Mouse (Mus musculus) heart, postnatal 36 days (tissue): ENCODE data around the gene Cfap58. TPM values are rescaled to one million over a fixed set of nuclear protein-coding genes. Genes with fewer than 3 reads are reported as not detected.

Experiments used
- DNase-seq, 2 experiments: peaks; one replicate each; pipeline ENCODE4 v3.0.0; 2021 to 2022
- intact Hi-C: fragments of 180-260 bp; cut with DNase I; formaldehyde crosslinking; loops from one replicate; pipeline ENCODE4 v1.15.1; 2025
- total RNA-seq, 2 experiments: library from RNA; stranded (reverse); gene quantifications; 2 replicates each; pipeline ENCODE4 v1.2.3; 2021

Gene Cfap58
- total RNA-seq, 2 experiments from 2014 or later = 2.1 to 2.2 TPM

- intact Hi-C loops = no loop called here
- no peak for DNase-seq
Measured at GRCm38 (mm10) chr19:47968993-47969659, 31.7 kb downstream of the Cfap58 start.

- intact Hi-C loops = no loop called here
- DNase-seq = no peak
Measured at GRCm38 (mm10) chr19:47971066-47971465, 33.6 kb downstream of the Cfap58 start.

- intact Hi-C loops = no loop called here
Measured at GRCm38 (mm10) chr19:47978109-47978701, 40.7 kb downstream of the Cfap58 start.

GRCm38 (mm10) chr19:47979446-47979845 is 42.0 kb downstream of the Cfap58 start:
- DNase-seq = no peak

More at GRCm38 (mm10) chr19:47978109-47978701, 40.7 kb downstream of the Cfap58 start:
- no peak for DNase-seq

GRCm38 (mm10) chr19:47980241-47980640 is 42.8 kb downstream of the Cfap58 start:
- intact Hi-C loops = no loop called here
- DNase-seq = no peak

More at GRCm38 (mm10) chr19:47979446-47979845, 42.0 kb downstream of the Cfap58 start:
- intact Hi-C loops = no loop called here

- intact Hi-C loops = no loop called here
- no peak for DNase-seq
Measured at GRCm38 (mm10) chr19:47985606-47986213, 48.2 kb downstream of the Cfap58 start.

- intact Hi-C loops = no loop called here
- no peak for DNase-seq
Measured at GRCm38 (mm10) chr19:47987986-47988385, 50.5 kb downstream of the Cfap58 start.

- intact Hi-C loops = no loop called here
Measured at GRCm38 (mm10) chr19:47988456-47988855, 51.0 kb downstream of the Cfap58 start.

GRCm38 (mm10) chr19:47988880-47989574 is 51.6 kb downstream of the Cfap58 start:
- intact Hi-C loops = no loop called here

More at GRCm38 (mm10) chr19:47988456-47988855, 51.0 kb downstream of the Cfap58 start:
- DNase-seq = peak in 1 of 2 experiments; percentile 7

GRCm38 (mm10) chr19:47989575-47989891 is 52.1 kb downstream of the Cfap58 start:
- intact Hi-C loops = no loop called here
- DNase-seq = no peak

More at GRCm38 (mm10) chr19:47988880-47989574, 51.6 kb downstream of the Cfap58 start:
- DNase-seq = no peak

GRCm38 (mm10) chr19:48001240-48001639 is 63.8 kb downstream of the Cfap58 start:
- no peak for DNase-seq
- intact Hi-C loops = no loop called here

- DNase-seq = no peak
- intact Hi-C loops = no loop called here
Measured at GRCm38 (mm10) chr19:48001774-48002173, 64.3 kb downstream of the Cfap58 start.

GRCm38 (mm10) chr19:48008771-48009413 is 71.4 kb downstream of the Cfap58 start:
- no peak for DNase-seq
- intact Hi-C loops = no loop called here

- intact Hi-C loops = no loop called here
- DNase-seq = no peak
Measured at GRCm38 (mm10) chr19:48009586-48010331, 72.3 kb downstream of the Cfap58 start.

- DNase-seq = no peak
- intact Hi-C loops = no loop called here
Measured at GRCm38 (mm10) chr19:48020103-48020502, 82.6 kb downstream of the Cfap58 start.

- intact Hi-C loops = no loop called here
- no peak for DNase-seq
Measured at GRCm38 (mm10) chr19:48021435-48021834, 84.0 kb downstream of the Cfap58 start.

- intact Hi-C loops = no loop called here
- DNase-seq = no peak
Measured at GRCm38 (mm10) chr19:48022763-48023162, 85.3 kb downstream of the Cfap58 start.

GRCm38 (mm10) chr19:48023726-48024125 is 86.3 kb downstream of the Cfap58 start:
- no peak for DNase-seq
- intact Hi-C loops = no loop called here

- DNase-seq = no peak
- intact Hi-C loops = no loop called here
Measured at GRCm38 (mm10) chr19:48025366-48025765, 87.9 kb downstream of the Cfap58 start.

GRCm38 (mm10) chr19:48026882-48027281 is 89.4 kb downstream of the Cfap58 start:
- intact Hi-C loops = no loop called here

More at GRCm38 (mm10) chr19:48026882-48027281, 89.4 kb downstream of the Cfap58 start:
- DNase-seq = no peak
